Mouse (Mus musculus) hindbrain, embryonic 15.5 days (tissue): ENCODE results near the gene Rpusd2. TPM values are rescaled to one million over a fixed set of nuclear protein-coding genes. Genes with fewer than 3 reads are reported as not detected.
A peak's percentile ranks its signal among the peaks of the same experiment; 100 is the strongest.
"Not testable (repeated sequence)": the region's sequence is repeated elsewhere in the genome, so short reads cannot be mapped to it uniquely, and the experiment has no call there.

Source experiments
- ATAC-seq: fragments of 200-750 bp; cut with Nextera tagmentation; 2 replicates; pipeline ENCODE4 v1.8.0; 2017; ENCODE audit warnings: low read depth, moderate number of reproducible peaks, moderate TSS enrichment; ENCODE audit not compliant: low FRiP score
- H3K27ac ChIP-seq: fragments of 300-500 bp; sonication (generic); replicated peaks from 2 replicates; pipeline ENCODE4 v1.5.1; 2015; ENCODE audit warnings: mild to moderate bottlenecking, inconsistent platforms
- H3K27me3 ChIP-seq: fragments of 300-500 bp; sonication (generic); 2 replicates; pipeline ENCODE4 v1.6.1; 2015; ENCODE audit warnings: control low read depth, inconsistent platforms
- H3K36me3 ChIP-seq: fragments of 300-500 bp; sonication (generic); 2 replicates; pipeline ENCODE4 v1.6.1; 2015; ENCODE audit warnings: control low read depth, inconsistent platforms
- H3K4me1 ChIP-seq: fragments of 300-500 bp; sonication (generic); replicated peaks from 2 replicates; pipeline ENCODE4 v1.6.1; 2015; ENCODE audit warnings: control low read depth, inconsistent platforms
- H3K4me2 ChIP-seq: fragments of 300-500 bp; sonication (generic); 2 replicates; pipeline ENCODE4 v1.6.1; 2015; ENCODE audit warnings: moderate library complexity, mild to moderate bottlenecking, inconsistent platforms
- H3K4me3 ChIP-seq: fragments of 300-500 bp; sonication (generic); 2 replicates; pipeline ENCODE4 v1.5.1; 2015; ENCODE audit warnings: mild to moderate bottlenecking, inconsistent platforms
- H3K9ac ChIP-seq: fragments of 300-500 bp; sonication (generic); 2 replicates; pipeline ENCODE4 v1.6.1; 2015; ENCODE audit warnings: inconsistent platforms
- H3K9me3 ChIP-seq: fragments of 300-500 bp; sonication (generic); 2 replicates; pipeline ENCODE4 v1.6.1; 2016; ENCODE audit warnings: control low read depth, inconsistent platforms
- WGBS: fragments of 180-500 bp; shearing (Covaris S2); methylation state at CpG from one replicate; pipeline ENCODE4 v1.1.7; 2015; 5-methylcytosine and 5-hydroxymethylcytosine counted together
- polyA plus RNA-seq: library from polyadenylated mRNA; unstranded; fragments of >200 nt; fragmentation: Nextera tagmentation; extraction: Ambion mirVana; gene quantifications from 2 replicates; pipeline ENCODE4 v1.2.1, GENCODE M21; 2015

Gene Rpusd2
- 3.7 and 4.8 TPM in 2 replicates for polyA plus RNA-seq

DNA sequence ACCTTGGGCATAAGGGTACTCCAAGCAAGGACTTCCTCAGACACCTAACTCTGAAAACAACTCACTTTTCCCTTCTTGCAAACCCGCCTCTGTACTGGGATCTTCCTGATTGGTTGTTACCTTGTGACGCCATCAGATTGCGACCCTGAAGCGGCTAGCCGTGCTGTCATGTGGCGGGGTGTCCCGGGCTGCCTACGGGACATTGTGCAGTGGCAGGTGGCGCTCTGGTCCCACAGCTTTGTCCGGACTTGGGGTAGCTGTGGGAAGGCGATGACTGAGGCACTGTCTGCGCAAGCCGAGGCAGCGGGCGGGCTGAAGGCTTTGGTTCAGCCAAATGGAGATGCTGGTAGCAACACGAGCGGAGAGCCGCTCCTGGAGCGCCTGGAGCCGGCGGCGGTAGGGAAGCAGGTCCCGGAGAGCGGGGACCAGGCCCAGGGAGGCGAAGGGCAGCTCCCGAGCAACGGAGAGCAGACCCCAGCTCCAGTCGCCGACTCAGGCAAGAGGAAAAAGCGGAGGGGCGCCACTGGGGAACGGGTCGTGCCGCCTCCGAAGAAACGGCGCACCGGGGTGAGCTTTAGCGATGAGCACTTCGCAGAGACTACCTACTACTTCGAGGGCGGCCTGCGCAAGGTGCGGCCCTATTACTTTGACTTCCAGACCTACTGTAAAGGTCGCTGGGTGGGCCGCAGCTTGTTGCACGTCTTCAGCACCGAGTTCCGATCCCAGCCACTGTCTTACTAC, at the start of gene Rpusd2:
Gene Rpusd2 (plus strand): TSS at position 135 of the 741 bp plus-strand sequence.
- H3K9me3 ChIP-seq = no peaks in the 10 kb centered on the region
- peak within 1 kb of the TSS; percentile 72 for H3K4me3 ChIP-seq
- H3K27ac ChIP-seq = peak within 1 kb of the TSS; percentile 82
- no peaks in the 10 kb centered on the region; the same call in 1 of the 2 replicates for H3K27me3 ChIP-seq
- peak within 1 kb of the TSS; percentile 72 for H3K9ac ChIP-seq
- peaks cover 15% of the 10 kb centered on the region for H3K4me1 ChIP-seq
- peaks cover 14% of the 10 kb centered on the region for H3K36me3 ChIP-seq
- ATAC-seq = peak; percentile 95
- WGBS = 0% methylated on average over 49 of the region's 49 CpGs
- H3K4me2 ChIP-seq = peak within 1 kb of the TSS; percentile 60

- Histone ChIP-seq H3K9ac (no peak overlapping the region), H3K9me3 (no peaks in the 10 kb centered on the region), H3K36me3 (no peaks in the 10 kb centered on the region), H3K4me3 (no peak overlapping the region), H3K4me1 (peaks cover 29% of the 10 kb centered on the region), H3K27ac (peak overlapping the region; percentile 36; the same call in 1 of the 2 replicates), H3K4me2 (0 out of 2 replicates have a peak overlapping the region, but pooled peaks have one; percentile 33), H3K27me3 (no peaks in the 10 kb centered on the region)
- peak; percentile 51 for ATAC-seq
- WGBS = 52% methylated on average over 5 of the region's 5 CpGs
These were observed 39.1 kb upstream of the Rpusd2 start for GRCm38 (mm10) chr2:118995490-118995889.

GRCm38 (mm10) chr2:118995919-118996797, 38.4 kb upstream of the Rpusd2 start:
- Histone ChIP-seq H3K9me3 (no peaks in the 10 kb centered on the region), H3K27me3 (no peaks in the 10 kb centered on the region), H3K36me3 (no peaks in the 10 kb centered on the region), H3K4me2 (peak overlapping the region; percentile 33), H3K27ac (peak overlapping the region; percentile 64), H3K4me1 (peaks cover 29% of the 10 kb centered on the region), H3K4me3 (no peak overlapping the region), H3K9ac (no peak overlapping the region)
- 29% methylated on average over 16 of the region's 16 CpGs for WGBS
- peak; percentile 87 for ATAC-seq

- ATAC-seq = peak; percentile 24; the same call in 1 of the 2 replicates
- no peaks in the 10 kb centered on the region for H3K36me3 ChIP-seq
- no peaks in the 10 kb centered on the region for H3K27me3 ChIP-seq
- WGBS = 21% methylated on average over 1 of the region's 1 CpGs
- peak overlapping the region; percentile 64 for H3K27ac ChIP-seq
- no peak overlapping the region for H3K9ac ChIP-seq
- peak overlapping the region; percentile 33; the same call in 1 of the 2 replicates for H3K4me2 ChIP-seq
- H3K4me3 ChIP-seq = no peak overlapping the region
- H3K9me3 ChIP-seq = no peaks in the 10 kb centered on the region
- H3K4me1 ChIP-seq = peaks cover 29% of the 10 kb centered on the region
These were observed 37.8 kb upstream of the Rpusd2 start for GRCm38 (mm10) chr2:118996798-118997105.

DNA sequence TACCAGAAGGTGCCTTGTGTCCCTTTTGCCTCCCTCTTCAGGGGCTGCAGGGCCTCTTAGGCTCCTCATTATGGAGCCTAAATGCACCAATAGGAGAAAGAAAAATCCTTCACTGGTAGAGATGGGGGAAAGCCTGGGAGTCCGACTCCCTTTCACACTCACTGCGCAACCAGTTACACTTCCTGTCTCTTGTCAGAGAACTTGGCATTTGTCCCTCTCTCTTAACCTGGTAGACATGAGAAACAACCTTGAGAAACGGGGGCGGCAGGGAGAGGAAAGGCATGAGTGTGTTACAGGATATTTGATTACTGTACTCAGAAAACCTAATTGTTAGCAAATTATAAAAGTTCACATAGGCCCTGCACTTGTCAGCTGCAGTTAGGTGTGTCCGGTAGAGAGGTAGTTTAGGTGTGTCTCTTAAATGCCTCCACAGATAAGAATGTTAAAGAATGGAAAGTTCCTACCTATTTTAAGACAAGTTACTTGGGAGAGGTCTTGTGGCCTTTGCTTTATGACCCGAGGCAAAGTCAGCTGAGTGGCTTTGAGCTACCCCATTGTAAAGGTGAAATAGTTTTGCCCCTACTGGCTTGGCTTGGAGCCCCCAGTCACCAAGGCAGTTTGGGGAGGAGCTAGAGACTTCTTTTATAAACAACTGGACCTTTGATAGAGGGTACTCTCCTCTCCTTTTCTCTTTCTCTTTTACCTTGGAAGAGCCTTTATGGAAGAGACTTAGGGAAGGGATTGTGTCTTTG, 36.3 kb upstream of the Rpusd2 start:
- no peak overlapping the region for H3K4me2 ChIP-seq
- 84% methylated on average over 6 of the region's 6 CpGs for WGBS
- H3K9ac ChIP-seq = no peak overlapping the region
- no peak overlapping the region for H3K27ac ChIP-seq
- H3K9me3 ChIP-seq = no peaks in the 10 kb centered on the region
- H3K4me3 ChIP-seq = no peak overlapping the region
- no peaks in the 10 kb centered on the region for H3K36me3 ChIP-seq
- peaks cover 29% of the 10 kb centered on the region for H3K4me1 ChIP-seq
- no peaks in the 10 kb centered on the region for H3K27me3 ChIP-seq
- ATAC-seq = no peak

- H3K27me3 ChIP-seq = no peaks in the 10 kb centered on the region
- H3K36me3 ChIP-seq = no peaks in the 10 kb centered on the region
- no peak for ATAC-seq
- peaks cover 29% of the 10 kb centered on the region for H3K4me1 ChIP-seq
- H3K9ac ChIP-seq = no peak overlapping the region
- H3K4me2 ChIP-seq = no peak overlapping the region
- no peak overlapping the region for H3K27ac ChIP-seq
- WGBS = 46% methylated on average over 3 of the region's 3 CpGs
- H3K4me3 ChIP-seq = no peak overlapping the region
- H3K9me3 ChIP-seq = no peaks in the 10 kb centered on the region
These were observed 35.5 kb upstream of the Rpusd2 start for GRCm38 (mm10) chr2:118999025-118999639.

DNA sequence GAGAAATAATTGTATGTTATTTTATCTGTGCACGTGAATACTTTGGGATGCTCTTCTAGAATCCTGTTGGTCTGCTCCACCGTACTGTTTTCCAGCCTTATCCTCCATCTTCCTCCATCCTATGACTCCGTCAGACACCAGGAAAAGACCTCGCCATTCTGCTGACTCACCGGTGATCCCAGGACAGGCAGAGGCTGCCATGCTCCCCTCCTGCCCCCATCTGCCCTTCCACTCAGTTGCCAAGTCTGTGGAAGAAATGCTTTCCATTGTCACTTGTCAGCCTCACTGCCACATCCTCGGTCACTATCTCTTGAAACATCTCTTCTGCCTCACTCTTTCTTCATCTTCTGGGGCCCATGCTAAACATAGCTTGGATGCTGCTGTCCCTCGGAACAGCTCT, 27.7 kb upstream of the Rpusd2 start:
- no peak overlapping the region for H3K27ac ChIP-seq
- no peaks in the 10 kb centered on the region for H3K4me1 ChIP-seq
- H3K4me2 ChIP-seq = no peak overlapping the region
- WGBS = 85% methylated on average over 7 of the region's 7 CpGs
- H3K36me3 ChIP-seq = no peaks in the 10 kb centered on the region
- H3K9ac ChIP-seq = no peak overlapping the region
- no peak for ATAC-seq
- no peak overlapping the region for H3K4me3 ChIP-seq
- no peaks in the 10 kb centered on the region for H3K9me3 ChIP-seq
- no peaks in the 10 kb centered on the region for H3K27me3 ChIP-seq

DNA sequence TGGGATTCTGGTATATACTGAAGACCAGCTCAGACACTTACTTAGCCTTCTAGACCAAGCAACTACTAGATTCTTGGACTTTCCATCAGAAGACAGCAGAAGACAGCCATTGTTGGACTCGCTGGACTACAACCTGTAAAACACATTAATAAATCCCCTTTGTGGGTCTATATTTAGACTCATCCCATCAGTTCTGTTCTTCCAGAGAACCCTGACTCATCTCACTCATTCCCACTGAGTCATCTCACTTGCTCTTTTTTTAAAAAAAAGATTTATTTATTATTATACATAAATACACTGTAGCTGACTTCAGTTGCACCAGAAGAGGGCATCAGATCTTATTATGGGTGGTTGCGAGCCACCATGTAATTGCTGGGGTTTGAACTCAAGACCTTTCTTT, 25.2 kb upstream of the Rpusd2 start:
- Histone ChIP-seq H3K27ac (no peak overlapping the region), H3K9ac (no peak overlapping the region), H3K4me2 (no peak overlapping the region), H3K36me3 (no peaks in the 10 kb centered on the region), H3K4me1 (no peaks in the 10 kb centered on the region), H3K9me3 (no peaks in the 10 kb centered on the region), H3K4me3 (no peak overlapping the region), H3K27me3 (no peaks in the 10 kb centered on the region)
- no peak for ATAC-seq
- 98% methylated on average over 2 of the region's 2 CpGs for WGBS

DNA sequence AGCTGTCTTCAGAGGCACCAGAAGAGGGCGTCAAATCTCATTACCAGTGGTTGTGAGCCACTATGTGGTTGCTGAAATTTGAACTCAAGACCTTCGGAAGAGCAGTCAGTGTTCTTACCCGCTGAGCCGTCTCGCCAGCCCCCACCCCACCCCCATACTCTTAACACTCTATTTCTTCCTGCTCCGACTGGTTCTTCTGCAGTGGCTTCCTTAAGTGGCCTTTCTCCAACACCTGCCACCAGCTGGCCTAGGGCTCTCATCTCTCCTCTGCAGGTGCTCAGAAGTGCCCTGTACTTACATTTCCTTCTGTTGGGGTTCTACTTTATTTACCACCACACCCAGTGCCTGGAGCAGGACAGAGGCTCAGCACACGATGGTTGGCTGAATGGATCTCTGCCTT, 19.6 kb upstream of the Rpusd2 start:
- no peak for ATAC-seq
- Histone ChIP-seq H3K27me3 (no peaks in the 10 kb centered on the region), H3K9ac (no peak overlapping the region), H3K4me2 (no peak overlapping the region), H3K36me3 (peaks cover 9% of the 10 kb centered on the region; the same call in 1 of the 2 replicates), H3K4me1 (peaks cover 11% of the 10 kb centered on the region), H3K9me3 (no peaks in the 10 kb centered on the region), H3K27ac (no peak overlapping the region), H3K4me3 (no peak overlapping the region)
- 83% methylated on average over 7 of the region's 7 CpGs for WGBS

GRCm38 (mm10) chr2:119015604-119016180, 18.9 kb upstream of the Rpusd2 start:
- Histone ChIP-seq H3K27me3 (no peaks in the 10 kb centered on the region), H3K9ac (no peak overlapping the region), H3K4me1 (peaks cover 11% of the 10 kb centered on the region), H3K36me3 (peaks cover 9% of the 10 kb centered on the region; the same call in 1 of the 2 replicates), H3K4me3 (no peak overlapping the region), H3K27ac (no peak overlapping the region), H3K9me3 (no peaks in the 10 kb centered on the region), H3K4me2 (no peak overlapping the region)
- no peak for ATAC-seq
- 62% methylated on average over 12 of the region's 12 CpGs for whole genome bisulfite sequencing

DNA sequence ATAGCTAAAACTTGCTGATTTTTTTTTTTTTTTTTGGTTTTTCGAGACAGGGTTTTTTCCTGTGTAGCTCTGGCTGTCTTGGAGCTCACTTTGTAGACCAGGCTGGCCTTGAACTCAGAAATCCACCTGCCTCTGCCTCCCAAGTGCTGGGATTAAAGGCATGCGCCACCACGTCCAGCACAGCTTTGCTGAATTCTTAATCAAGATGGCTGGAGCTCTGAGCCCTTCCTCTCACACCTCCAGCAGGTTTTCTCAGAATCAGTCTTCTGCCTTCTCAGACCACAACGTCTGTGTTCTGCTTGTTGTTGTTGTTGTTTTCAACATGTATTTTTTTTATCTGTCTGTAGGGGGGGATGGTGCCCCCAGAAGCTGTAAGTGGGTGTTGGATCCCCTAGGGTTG, 18.3 kb upstream of the Rpusd2 start:
- H3K9ac ChIP-seq, H3K4me3 ChIP-seq, H3K27ac ChIP-seq, H3K27me3 ChIP-seq, H3K9me3 ChIP-seq, H3K4me2 ChIP-seq, ATAC-seq: not testable (repeated sequence)
- peaks cover 11% of the 10 kb centered on the region for H3K4me1 ChIP-seq
- WGBS = 83% methylated on average over 4 of the region's 4 CpGs
- peaks cover 14% of the 10 kb centered on the region for H3K36me3 ChIP-seq
